ENCODE assay signal across 24 mouse cellular contexts in genomic region chr13:29954741-29955140, GRCm38 (mm10). TPM values are rescaled to one million over a fixed set of nuclear protein-coding genes. Genes with fewer than 3 reads are reported as not detected.
DNase-seq lines count a peak whose midpoint lies in the region; ATAC-seq and TF ChIP-seq lines count a peak whose summit lies in the region.
"Had no signal": no experiment of that assay in that cellular context is flagged by ENCODE, and none has a peak within 500 bp of the region (broad histone marks: within the 10 kb centered on the region; RNA-seq: fewer than 3 reads in every experiment).

No protein-coding gene starts in this region.

- WGBS in kidney, embryonic 15.5 days: 51% methylated on average over 10 of the region's 10 CpGs
- WGBS in forebrain, embryonic 13.5 days: 97% methylated on average over 10 of the region's 10 CpGs

- intact Hi-C loops in gastrocnemius, adult 2 months (cut with DNase I): no loop called here

- no peak overlapping the region for H3K4me3 ChIP-seq in gastrocnemius, adult 2 months
- H3K4me3 ChIP-seq in kidney, embryonic 15.5 days (replicated peaks): no peak overlapping the region
- no peak overlapping the region for H3K4me3 ChIP-seq in forebrain, embryonic 13.5 days
- H3K4me3 ChIP-seq: embryonic facial prominence, embryonic 12.5 days; forebrain, embryonic 10.5 days; hindbrain, embryonic 10.5 days; hindbrain, embryonic 13.5 days had no signal

- no peak overlapping the region for H3K9ac ChIP-seq in kidney, embryonic 15.5 days
- no peak overlapping the region for H3K9ac ChIP-seq in forebrain, embryonic 13.5 days
- H3K9ac ChIP-seq: embryonic facial prominence, embryonic 12.5 days; forebrain, postnatal 0 days; hindbrain, embryonic 13.5 days had no signal

- no peak for TF ChIP-seq CTCF in gastrocnemius, adult 2 months (IDR thresholded peaks at IDR 0.05)

- ATAC-seq in kidney, embryonic 15.5 days (replicated peaks; ENCODE audit: low FRiP score): no peak
- ATAC-seq in forebrain, embryonic 13.5 days: no peak
- ATAC-seq: forebrain, embryonic 14.5 days; forebrain, postnatal 0 days; hindbrain, embryonic 16.5 days; Patski had no signal

- H3K27ac ChIP-seq in gastrocnemius, adult 2 months: peak overlapping the region; percentile 56
- peak overlapping the region; percentile 78 for H3K27ac ChIP-seq in kidney, embryonic 15.5 days
- no peak overlapping the region for H3K27ac ChIP-seq in forebrain, embryonic 13.5 days
- H3K27ac ChIP-seq: embryonic facial prominence, embryonic 12.5 days; forebrain, embryonic 10.5 days; hindbrain, embryonic 10.5 days; hindbrain, embryonic 13.5 days had no signal

- H3K27me3 ChIP-seq in kidney, embryonic 15.5 days: no peaks in the 10 kb centered on the region
- no peaks in the 10 kb centered on the region for H3K27me3 ChIP-seq in forebrain, embryonic 13.5 days
- H3K27me3 ChIP-seq: CH12.LX; embryonic facial prominence, embryonic 12.5 days; hindbrain, embryonic 13.5 days; Patski had no signal

- no peak for DNase-seq in gastrocnemius, adult 2 months
- DNase-seq in gastrocnemius, postnatal 4 days (ENCODE audit: low spot score in 2 of 2): no peak
- no peak for DNase-seq in kidney, postnatal 25 days
- DNase-seq in kidney, postnatal 10 days: peak; percentile 29
- no peak for DNase-seq in kidney, adult 8-10 months
- DNase-seq: adrenal gland, postnatal 10 days; adrenal gland, postnatal 36 days; B cell, adult 2 months; cerebellum, adult 18-20 months; cerebellum, adult 9-10 months; cerebellum, postnatal 14 days; forebrain, postnatal 0 days; gastrocnemius, postnatal 25 days had no signal

- H3K36me3 ChIP-seq in kidney, embryonic 15.5 days: peaks cover 22% of the 10 kb centered on the region
- H3K36me3 ChIP-seq in forebrain, embryonic 13.5 days (ENCODE audit: poor library complexity, severe bottlenecking): peaks cover 35% of the 10 kb centered on the region

- peaks cover 49% of the 10 kb centered on the region for H3K4me1 ChIP-seq in kidney, embryonic 15.5 days
- no peaks in the 10 kb centered on the region for H3K4me1 ChIP-seq in forebrain, embryonic 13.5 days
- H3K4me1 ChIP-seq: hindbrain, embryonic 10.5 days; hindbrain, embryonic 13.5 days had no signal

- H3K9me3 ChIP-seq in kidney, embryonic 15.5 days (replicated peaks): 0 out of 2 replicates have a peak, but pooled peaks cover 2% of the 10 kb centered on the region
- no peaks in the 10 kb centered on the region for H3K9me3 ChIP-seq in forebrain, embryonic 13.5 days (replicated peaks)
- H3K9me3 ChIP-seq: embryonic facial prominence, embryonic 12.5 days; hindbrain, embryonic 13.5 days had no signal

- 0 out of 2 replicates have a peak overlapping the region, but pooled peaks have one; percentile 14 for H3K4me2 ChIP-seq in kidney, embryonic 15.5 days
- no peak overlapping the region for H3K4me2 ChIP-seq in forebrain, embryonic 13.5 days
- H3K4me2 ChIP-seq: embryonic facial prominence, embryonic 12.5 days; heart, embryonic 11.5 days; hindbrain, embryonic 13.5 days had no signal

RNA-seq across cellular contexts. Expression of gene E2f3, which starts 31.1 kb away (rescaled TPM):
- 10 to 100 TPM in 1 of 2 experiments, 1 to 10 TPM in 1; 9.6 to 10.8 TPM for total RNA-seq in gastrocnemius, adult 2 months (2021)
- 10 to 100 TPM; 14.6 to 14.9 TPM for total RNA-seq in gastrocnemius, postnatal 4 days (2021)
- polyA plus RNA-seq in kidney, embryonic 15.5 days (2015; fragmentation: Nextera tagmentation; extraction: Ambion mirVana): 14.6 and 15.4 TPM in 2 replicates
- polyA plus RNA-seq in forebrain, embryonic 13.5 days (2015; fragmentation: Nextera tagmentation; extraction: Ambion mirVana): 11.5 and 12.4 TPM in 2 replicates
